Mouse (Mus musculus) CH12.LX (cell line): Measurements from ENCODE around the gene Tgfbi.

ENCODE experiments used
- CHD1 ChIP-seq: IDR thresholded peaks from 2 replicates; pipeline ENCODE4 v1.6.1; 2012; ENCODE audit warnings: low read depth, low read length, improper control_type of control experiment, inconsistent platforms
- CTCF ChIP-seq, 2 experiments: IDR thresholded peaks in 1 of 2; conservative IDR thresholded peaks in 1 of 2; 2 replicates each; pipeline ENCODE4 v1.5.1; 2011 to 2012; ENCODE audit warnings: low read depth in 2 of 2, low read length in 2 of 2, improper control_type of control experiment in 1 of 2, inconsistent platforms in 1 of 2, mild to moderate bottlenecking in 1 of 2, moderate library complexity in 1 of 2
- ELF1 ChIP-seq: IDR thresholded peaks from 2 replicates; pipeline ENCODE4 v1.6.1; 2014; ENCODE audit warnings: low read depth, mild to moderate bottlenecking, inconsistent platforms, low read length, improper control_type of control experiment
- EP300 ChIP-seq: IDR thresholded peaks from 2 replicates; pipeline ENCODE4 v1.6.1; 2011; ENCODE audit warnings: low read length, improper control_type of control experiment
- HCFC1 ChIP-seq: IDR thresholded peaks from 2 replicates; pipeline ENCODE4 v1.6.1; 2012; ENCODE audit warnings: low read depth, mild to moderate bottlenecking, inconsistent platforms, low read length, improper control_type of control experiment
- MAX ChIP-seq: IDR thresholded peaks from 2 replicates; pipeline ENCODE4 v1.6.1; 2011; ENCODE audit warnings: low read length, improper control_type of control experiment
- MEF2A ChIP-seq: IDR thresholded peaks from 2 replicates; pipeline ENCODE4 v1.6.1; 2014; ENCODE audit warnings: low read depth, mild to moderate bottlenecking, inconsistent platforms, low read length, improper control_type of control experiment, borderline replicate concordance
- POLR2A ChIP-seq: IDR thresholded peaks from 2 replicates; pipeline ENCODE4 v1.6.1; 2011; ENCODE audit warnings: low read depth, mild to moderate bottlenecking, improper control_type of control experiment, low read length
- RCOR1 ChIP-seq: conservative IDR thresholded peaks from 2 replicates; pipeline ENCODE4 v1.6.1; 2012; ENCODE audit warnings: low read depth, mild to moderate bottlenecking, inconsistent platforms, low read length, improper control_type of control experiment
- UBTF ChIP-seq: IDR thresholded peaks from 2 replicates; pipeline ENCODE4 v1.6.1; 2012; ENCODE audit warnings: low read depth, mild to moderate bottlenecking, inconsistent platforms, low read length, improper control_type of control experiment, moderate library complexity
- USF1 ChIP-seq: IDR thresholded peaks from 2 replicates; pipeline ENCODE4 v1.6.1; 2014; ENCODE audit warnings: low read depth, mild to moderate bottlenecking, inconsistent platforms, low read length, improper control_type of control experiment
- ZC3H11A ChIP-seq: IDR thresholded peaks from 2 replicates; pipeline ENCODE4 v1.6.1; 2012; ENCODE audit warnings: low read depth, mild to moderate bottlenecking, inconsistent platforms, low read length, improper control_type of control experiment
- ZNF384 ChIP-seq: IDR thresholded peaks from 2 replicates; pipeline ENCODE4 v1.6.1; 2012; ENCODE audit warnings: low read depth, low read length, improper control_type of control experiment, inconsistent platforms

GRCm38 (mm10) chr13:56658931-56659330 is 49.6 kb downstream of the Tgfbi start:
- TF ChIP-seq USF1 (no peak), CTCF (conservative IDR thresholded peaks at IDR 0.05 in 1 of 2, IDR thresholded peaks at IDR 0.05 in 1 of 2; ENCODE audit: low read depth in 2 of 2, low read length in 2 of 2) (no peak), RCOR1 (no peak), POLR2A (no peak), EP300 (no peak), MEF2A (no peak), ZNF384 (no peak), UBTF (no peak), MAX (no peak), ELF1 (no peak), CHD1 (no peak), HCFC1 (no peak), ZC3H11A (no peak)
